Mouse (Mus musculus): ENCODE measurements around the gene Zkscan7. TPM values are rescaled to one million over a fixed set of nuclear protein-coding genes. Genes with fewer than 3 reads are reported as not detected.

Gene Zkscan7
- polyA plus RNA-seq (2015; fragmentation: Nextera tagmentation; extraction: Ambion mirVana): 1.2 and 1.5 TPM in 2 replicates

DNA sequence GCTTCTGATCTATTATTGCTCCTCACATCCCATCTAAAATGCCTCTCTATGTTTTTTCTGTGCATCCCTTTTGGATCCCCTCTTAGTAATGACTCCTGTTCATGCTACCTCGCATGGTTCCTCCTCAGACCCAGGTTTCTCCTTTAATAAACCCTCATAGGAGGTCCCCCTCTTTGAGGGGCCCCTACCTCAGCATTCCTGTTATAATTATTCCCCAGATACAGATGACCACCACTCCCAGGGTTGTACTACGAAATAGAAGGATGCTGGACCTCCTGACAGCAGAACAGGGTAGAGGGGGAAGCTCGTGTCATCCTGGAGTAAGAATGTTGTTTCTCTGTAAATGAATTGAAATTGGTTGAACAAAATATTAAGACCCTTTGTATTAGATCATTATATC, at the start of gene Zkscan7:
TSS of gene Zkscan7 (plus strand) at position 301 of the 400 bp plus-strand sequence.
- peak within 1 kb of the TSS; percentile 62 for H3K4me3 ChIP-seq (ENCODE audit: low read depth, low read length)

DNA sequence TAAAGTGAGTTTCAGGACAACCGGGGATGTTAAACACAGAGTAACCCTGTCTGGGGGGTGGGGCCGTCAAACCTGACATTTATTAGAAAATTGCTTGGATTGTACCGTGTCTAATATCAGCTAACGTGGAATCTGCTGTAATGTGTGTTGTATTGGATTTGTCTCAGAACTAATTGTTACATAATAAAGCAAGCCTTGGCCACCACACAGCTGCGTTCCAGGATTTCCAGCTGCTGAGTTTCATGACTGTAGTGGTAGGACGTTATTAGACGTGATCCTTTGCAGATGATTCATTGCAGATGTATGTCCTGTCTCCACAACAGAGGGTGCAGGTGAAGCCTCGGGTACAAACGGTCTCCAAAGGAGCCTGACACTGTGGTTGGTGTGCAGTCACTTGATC, 49.4 kb upstream of the Zkscan7 start:
- H3K9ac ChIP-seq (replicated peaks): no peak overlapping the region
- no peaks in the 10 kb centered on the region for H3K4me1 ChIP-seq (ENCODE audit: insufficient read depth)
- H3K4me2 ChIP-seq (ENCODE audit: low read depth, low read length): no peak overlapping the region
- H3K27ac ChIP-seq (ENCODE audit: low read depth): no peak overlapping the region
- no peak overlapping the region for H3K4me3 ChIP-seq (ENCODE audit: low read depth, low read length)
- ATAC-seq (no peak), DNase-seq (no peak)
- H3K9me3 ChIP-seq (ENCODE audit: low read length): no peaks in the 10 kb centered on the region
- H3K27me3 ChIP-seq (ENCODE audit: insufficient read depth, low read length): no peaks in the 10 kb centered on the region
- H3K36me3 ChIP-seq (replicated peaks; ENCODE audit: insufficient read depth, low read length): peaks cover 9% of the 10 kb centered on the region; the same call in 1 of the 2 replicates
- TF ChIP-seq CTCF (IDR thresholded peaks at IDR 0.05; ENCODE audit: low read depth): no peak
- TF ChIP-seq EP300 (IDR thresholded peaks at IDR 0.05; ENCODE audit: low read depth): no peak
- 78% methylated on average over 9 of the region's 9 CpGs for WGBS (ENCODE audit: insufficient replicate concordance)

More for the DNA sequence above, at the start of gene Zkscan7:
- H3K36me3 ChIP-seq (replicated peaks; ENCODE audit: insufficient read depth, low read length): no peaks in the 10 kb centered on the region
- H3K9me3 ChIP-seq (ENCODE audit: low read length): peaks cover 4% of the 10 kb centered on the region
- TF ChIP-seq CTCF (IDR thresholded peaks at IDR 0.05; ENCODE audit: low read depth): no peak
- TF ChIP-seq EP300 (IDR thresholded peaks at IDR 0.05; ENCODE audit: low read depth): no peak
- peaks cover 6% of the 10 kb centered on the region; the same call in 1 of the 2 replicates for H3K4me1 ChIP-seq (ENCODE audit: insufficient read depth)
- no peak for ATAC-seq
- peak within 1 kb of the TSS; percentile 91 for H3K4me2 ChIP-seq (ENCODE audit: low read depth, low read length)
- DNase-seq: no peak
- no peaks in the 10 kb centered on the region for H3K27me3 ChIP-seq (ENCODE audit: insufficient read depth, low read length)
- H3K9ac ChIP-seq (replicated peaks): no peak within 1 kb of the TSS
- 72% methylated on average over 3 of the region's 3 CpGs for WGBS (ENCODE audit: insufficient replicate concordance)
- H3K27ac ChIP-seq (ENCODE audit: low read depth): no peak within 1 kb of the TSS

DNA sequence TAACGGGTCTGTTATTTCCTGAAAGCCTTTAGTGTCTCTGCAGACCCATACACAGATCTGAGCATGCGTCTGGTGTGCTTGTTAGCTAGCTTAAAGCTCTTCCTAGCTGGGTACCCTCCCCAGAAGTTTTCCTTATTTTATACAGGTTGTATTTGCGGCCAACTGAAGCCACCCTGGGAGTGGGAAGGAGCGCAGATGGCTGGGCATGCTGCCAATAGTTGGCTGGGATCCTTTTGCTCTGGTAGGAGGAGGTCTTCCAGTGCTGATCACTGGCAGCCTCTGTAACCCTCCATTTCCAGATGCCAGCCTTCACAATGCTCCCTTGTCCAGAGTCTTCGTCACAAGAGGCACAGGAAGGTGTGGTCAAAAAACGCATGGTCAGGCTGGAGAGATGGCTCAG, 48.7 kb upstream of the Zkscan7 start:
- H3K9ac ChIP-seq (replicated peaks): no peak overlapping the region
- peaks cover 9% of the 10 kb centered on the region; the same call in 1 of the 2 replicates for H3K36me3 ChIP-seq (replicated peaks; ENCODE audit: insufficient read depth, low read length)
- H3K27me3 ChIP-seq (ENCODE audit: insufficient read depth, low read length): no peaks in the 10 kb centered on the region
- H3K4me3 ChIP-seq (ENCODE audit: low read depth, low read length): no peak overlapping the region
- H3K4me1 ChIP-seq (ENCODE audit: insufficient read depth): no peaks in the 10 kb centered on the region
- 73% methylated on average over 6 of the region's 6 CpGs for WGBS (ENCODE audit: insufficient replicate concordance)
- DNase-seq: no peak
- H3K9me3 ChIP-seq (ENCODE audit: low read length): no peaks in the 10 kb centered on the region
- ATAC-seq: no peak
- no peak overlapping the region for H3K4me2 ChIP-seq (ENCODE audit: low read depth, low read length)
- H3K27ac ChIP-seq (ENCODE audit: low read depth): no peak overlapping the region
- TF ChIP-seq EP300 (IDR thresholded peaks at IDR 0.05; ENCODE audit: low read depth) (no peak), CTCF (IDR thresholded peaks at IDR 0.05; ENCODE audit: low read depth) (no peak)

DNA sequence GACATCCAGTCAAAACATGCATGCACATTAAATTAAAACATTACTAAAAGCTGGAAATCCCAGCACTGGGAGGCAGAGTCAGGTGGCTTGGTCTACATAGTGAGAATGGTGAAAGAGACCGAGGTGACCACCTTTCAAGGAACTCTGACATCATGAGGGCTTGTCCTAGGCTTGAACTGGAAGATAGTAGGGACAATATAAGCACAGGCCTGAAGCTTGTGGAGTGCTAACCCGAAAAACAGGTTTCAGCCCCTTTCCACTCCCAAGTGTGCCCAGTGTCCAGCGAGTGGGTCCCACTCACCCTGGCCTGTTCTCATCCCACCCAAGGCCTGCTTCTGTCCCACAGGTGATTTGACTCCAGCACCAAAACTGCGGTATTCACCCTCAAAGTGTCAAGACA, 48.3 kb upstream of the Zkscan7 start:
- H3K9ac ChIP-seq (replicated peaks): no peak overlapping the region
- peaks cover 9% of the 10 kb centered on the region; the same call in 1 of the 2 replicates for H3K36me3 ChIP-seq (replicated peaks; ENCODE audit: insufficient read depth, low read length)
- no peak overlapping the region for H3K27ac ChIP-seq (ENCODE audit: low read depth)
- no peaks in the 10 kb centered on the region for H3K9me3 ChIP-seq (ENCODE audit: low read length)
- H3K4me3 ChIP-seq (ENCODE audit: low read depth, low read length): no peak overlapping the region
- TF ChIP-seq CTCF (IDR thresholded peaks at IDR 0.05; ENCODE audit: low read depth) (no peak), EP300 (IDR thresholded peaks at IDR 0.05; ENCODE audit: low read depth) (no peak)
- H3K4me2 ChIP-seq (ENCODE audit: low read depth, low read length): no peak overlapping the region
- H3K4me1 ChIP-seq (ENCODE audit: insufficient read depth): no peaks in the 10 kb centered on the region
- 82% methylated on average over 4 of the region's 4 CpGs for WGBS (ENCODE audit: insufficient replicate concordance)
- H3K27me3 ChIP-seq (ENCODE audit: insufficient read depth, low read length): no peaks in the 10 kb centered on the region
- DNase-seq (no peak), ATAC-seq (no peak)

DNA sequence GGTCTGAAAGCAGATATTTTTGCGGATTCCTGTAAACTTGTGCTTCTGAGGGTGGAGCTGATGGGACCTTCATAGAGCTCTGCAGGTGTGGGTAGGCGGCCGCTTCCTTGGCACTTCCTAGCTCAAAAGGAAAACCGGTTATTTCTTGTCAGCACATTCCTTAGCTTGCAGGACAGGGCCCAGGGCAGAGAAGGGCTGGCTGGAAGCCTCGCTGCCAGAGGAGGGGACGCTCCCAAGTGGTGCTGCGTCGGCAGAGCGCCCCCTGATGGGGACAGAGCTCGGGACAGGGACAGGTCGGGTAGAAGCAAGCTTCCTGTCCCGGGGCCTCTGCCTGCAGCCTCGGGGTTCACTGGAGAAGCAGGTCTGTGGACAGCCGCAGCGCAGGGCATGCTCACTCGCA, 47.8 kb upstream of the Zkscan7 start:
- Histone ChIP-seq H3K4me3 (ENCODE audit: low read depth, low read length) (no peak overlapping the region), H3K9me3 (ENCODE audit: low read length) (no peaks in the 10 kb centered on the region), H3K4me1 (ENCODE audit: insufficient read depth) (no peaks in the 10 kb centered on the region), H3K9ac (replicated peaks) (no peak overlapping the region), H3K36me3 (replicated peaks; ENCODE audit: insufficient read depth, low read length) (peaks cover 9% of the 10 kb centered on the region; the same call in 1 of the 2 replicates), H3K27me3 (ENCODE audit: insufficient read depth, low read length) (no peaks in the 10 kb centered on the region), H3K27ac (ENCODE audit: low read depth) (no peak overlapping the region), H3K4me2 (ENCODE audit: low read depth, low read length) (no peak overlapping the region)
- ATAC-seq: no peak
- TF ChIP-seq CTCF (IDR thresholded peaks at IDR 0.05; ENCODE audit: low read depth) (peak; percentile 32; the same call in 1 of the 2 replicates), EP300 (IDR thresholded peaks at IDR 0.05; ENCODE audit: low read depth) (no peak)
- peak; percentile 21 for DNase-seq
- WGBS (ENCODE audit: insufficient replicate concordance): 49% methylated on average over 15 of the region's 16 CpGs

DNA sequence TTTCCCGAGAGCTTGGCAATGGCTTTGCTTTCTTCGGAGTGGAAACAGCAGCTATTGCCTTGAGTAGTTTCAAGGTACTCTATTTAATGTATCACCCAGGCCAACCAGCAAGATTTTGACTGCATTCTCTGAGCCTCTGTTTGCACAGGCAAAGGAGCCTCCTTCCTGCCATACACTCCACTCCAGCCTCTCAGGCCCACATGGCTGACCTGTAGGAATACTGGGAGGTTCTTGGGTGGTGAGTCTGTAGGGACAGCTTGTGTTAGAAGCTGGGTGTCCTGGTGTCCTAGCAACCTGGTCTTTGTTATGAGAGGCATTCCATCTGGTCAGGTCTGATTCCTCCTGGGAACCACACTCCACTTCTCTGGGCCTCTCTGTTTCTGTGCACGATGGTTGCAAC, 41.7 kb upstream of the Zkscan7 start, which contains the start of gene Gm35549:
TSS of gene Gm35549 (minus strand) at position 276 of the 400 bp plus-strand sequence.
- WGBS (ENCODE audit: insufficient replicate concordance): 81% methylated on average over 3 of the region's 3 CpGs
- ATAC-seq (no peak), DNase-seq (no peak)

More for the DNA sequence above, 41.7 kb upstream of the Zkscan7 start, which contains the start of gene Gm35549:
- Histone ChIP-seq H3K9me3 (ENCODE audit: low read length) (0 out of 2 replicates have a peak, but pooled peaks cover 2% of the 10 kb centered on the region), H3K9ac (replicated peaks) (no peak within 1 kb of the TSS), H3K4me1 (ENCODE audit: insufficient read depth) (no peaks in the 10 kb centered on the region), H3K27ac (ENCODE audit: low read depth) (no peak within 1 kb of the TSS), H3K4me3 (ENCODE audit: low read depth, low read length) (no peak within 1 kb of the TSS), H3K4me2 (ENCODE audit: low read depth, low read length) (no peak within 1 kb of the TSS), H3K27me3 (ENCODE audit: insufficient read depth, low read length) (no peaks in the 10 kb centered on the region), H3K36me3 (replicated peaks; ENCODE audit: insufficient read depth, low read length) (no peaks in the 10 kb centered on the region)
- no peak for TF ChIP-seq CTCF (IDR thresholded peaks at IDR 0.05; ENCODE audit: low read depth)
- TF ChIP-seq EP300 (IDR thresholded peaks at IDR 0.05; ENCODE audit: low read depth): no peak

Data from liver, postnatal 0 days (tissue).